Mouse (Mus musculus) hindbrain, embryonic 15.5 days (tissue): Measurements from ENCODE around the gene Parvg. TPM values are rescaled to one million over a fixed set of nuclear protein-coding genes. Genes with fewer than 3 reads are reported as not detected.

Experiments
- ATAC-seq: fragments of 200-750 bp; cut with Nextera tagmentation; 2 replicates; pipeline ENCODE4 v1.8.0; 2017; ENCODE audit warnings: low read depth, moderate number of reproducible peaks, moderate TSS enrichment; ENCODE audit not compliant: low FRiP score
- H3K27ac ChIP-seq: fragments of 300-500 bp; sonication (generic); replicated peaks from 2 replicates; pipeline ENCODE4 v1.5.1; 2015; ENCODE audit warnings: mild to moderate bottlenecking, inconsistent platforms
- H3K27me3 ChIP-seq: fragments of 300-500 bp; sonication (generic); 2 replicates; pipeline ENCODE4 v1.6.1; 2015; ENCODE audit warnings: control low read depth, inconsistent platforms
- H3K36me3 ChIP-seq: fragments of 300-500 bp; sonication (generic); 2 replicates; pipeline ENCODE4 v1.6.1; 2015; ENCODE audit warnings: control low read depth, inconsistent platforms
- H3K4me1 ChIP-seq: fragments of 300-500 bp; sonication (generic); replicated peaks from 2 replicates; pipeline ENCODE4 v1.6.1; 2015; ENCODE audit warnings: control low read depth, inconsistent platforms
- H3K4me2 ChIP-seq: fragments of 300-500 bp; sonication (generic); 2 replicates; pipeline ENCODE4 v1.6.1; 2015; ENCODE audit warnings: moderate library complexity, mild to moderate bottlenecking, inconsistent platforms
- H3K4me3 ChIP-seq: fragments of 300-500 bp; sonication (generic); 2 replicates; pipeline ENCODE4 v1.5.1; 2015; ENCODE audit warnings: mild to moderate bottlenecking, inconsistent platforms
- H3K9ac ChIP-seq: fragments of 300-500 bp; sonication (generic); 2 replicates; pipeline ENCODE4 v1.6.1; 2015; ENCODE audit warnings: inconsistent platforms
- H3K9me3 ChIP-seq: fragments of 300-500 bp; sonication (generic); 2 replicates; pipeline ENCODE4 v1.6.1; 2016; ENCODE audit warnings: control low read depth, inconsistent platforms
- WGBS: fragments of 180-500 bp; shearing (Covaris S2); methylation state at CpG from one replicate; pipeline ENCODE4 v1.1.7; 2015; 5-methylcytosine and 5-hydroxymethylcytosine counted together
- polyA plus RNA-seq: library from polyadenylated mRNA; unstranded; fragments of >200 nt; fragmentation: Nextera tagmentation; extraction: Ambion mirVana; gene quantifications from 2 replicates; pipeline ENCODE4 v1.2.1, GENCODE M21; 2015

Gene Parvg
- polyA plus RNA-seq, 1 experiment from 2014 or later: 1.8 TPM

DNA sequence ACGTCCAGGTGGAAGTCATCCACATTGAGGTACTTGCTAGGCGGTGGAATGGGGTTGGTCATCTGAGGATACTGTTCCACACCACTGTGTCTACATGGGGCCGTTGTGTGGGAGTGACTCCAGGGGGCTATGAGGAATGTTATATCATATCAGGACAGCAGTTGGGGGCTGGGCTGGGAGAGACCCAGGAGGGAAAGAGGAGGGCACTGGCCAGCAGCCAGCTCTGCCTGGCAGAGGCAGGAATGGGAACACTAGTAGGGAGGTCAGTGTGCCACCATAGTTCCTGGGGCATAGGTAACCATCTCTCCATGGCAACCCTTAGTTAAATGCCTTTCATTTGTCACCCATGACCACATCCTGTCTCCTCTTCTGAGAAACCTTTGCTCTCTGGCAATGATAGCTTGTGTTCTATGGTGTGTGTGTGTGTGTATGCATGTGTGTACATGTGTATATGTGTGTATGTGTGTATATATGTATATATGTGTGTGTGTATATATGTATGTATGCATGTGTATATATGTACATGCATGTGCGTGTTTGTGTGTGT is 7.3 kb downstream of the Parvg start:
- H3K27me3 ChIP-seq: no peaks in the 10 kb centered on the region
- 86% methylated on average over 4 of the region's 4 CpGs for WGBS
- no peaks in the 10 kb centered on the region for H3K9me3 ChIP-seq
- no peaks in the 10 kb centered on the region for H3K4me1 ChIP-seq
- no peak overlapping the region for H3K4me3 ChIP-seq
- no peak for ATAC-seq
- H3K9ac ChIP-seq: no peak overlapping the region
- H3K36me3 ChIP-seq: no peaks in the 10 kb centered on the region
- H3K4me2 ChIP-seq: no peak overlapping the region
- H3K27ac ChIP-seq: no peak overlapping the region

DNA sequence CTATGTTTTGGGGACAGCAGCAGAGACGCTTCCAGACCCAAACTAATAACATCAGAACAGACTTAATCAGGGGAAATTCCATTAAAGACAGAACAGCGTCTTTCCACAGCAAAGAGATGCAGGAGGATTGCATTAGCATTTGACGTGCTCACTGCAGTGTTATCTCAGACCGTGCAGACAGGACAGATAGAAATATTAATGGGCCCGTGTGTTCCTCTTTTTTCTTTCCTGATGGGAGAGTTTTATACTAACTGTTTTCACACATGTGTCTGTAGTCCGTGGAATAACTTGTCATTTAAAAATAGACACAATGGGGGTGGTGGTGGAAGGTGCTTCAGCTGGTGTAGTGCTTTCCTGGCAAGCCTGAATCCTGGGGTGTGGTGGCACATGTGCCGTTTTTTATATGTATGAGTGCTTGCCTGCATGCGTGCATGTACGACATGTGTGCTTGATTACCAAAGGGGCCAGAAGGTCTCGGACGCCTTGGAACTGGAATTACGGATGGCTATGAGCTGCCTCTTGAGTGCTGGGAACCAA is 12.5 kb downstream of the Parvg start:
- Histone ChIP-seq H3K9me3 (no peaks in the 10 kb centered on the region), H3K27ac (no peak overlapping the region), H3K27me3 (no peaks in the 10 kb centered on the region), H3K36me3 (no peaks in the 10 kb centered on the region), H3K9ac (no peak overlapping the region), H3K4me1 (peaks cover 4% of the 10 kb centered on the region; the same call in 1 of the 2 replicates), H3K4me2 (no peak overlapping the region), H3K4me3 (no peak overlapping the region)
- WGBS: 62% methylated on average over 12 of the region's 12 CpGs
- no peak for ATAC-seq

DNA sequence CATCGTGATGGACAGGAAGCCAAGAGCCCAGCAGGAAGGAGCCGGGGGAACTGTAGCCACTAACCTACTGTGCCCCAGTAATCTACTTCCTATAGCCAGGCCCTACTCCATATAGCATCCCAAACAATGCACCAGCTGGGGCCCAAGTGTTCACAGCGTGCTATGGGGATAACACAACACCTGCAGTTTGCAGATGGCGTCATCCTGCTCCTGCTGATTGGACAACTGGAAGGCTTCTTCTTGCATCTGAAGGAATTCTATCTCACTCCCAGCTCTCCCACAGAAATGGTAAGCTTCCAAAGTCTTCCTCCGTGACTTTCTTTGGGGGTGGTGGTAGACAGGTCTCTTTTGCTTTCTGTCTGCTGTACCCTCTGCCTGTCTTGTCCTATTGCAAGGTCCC is 13.8 kb downstream of the Parvg start:
- H3K27ac ChIP-seq: no peak overlapping the region
- no peak overlapping the region for H3K4me2 ChIP-seq
- no peaks in the 10 kb centered on the region for H3K27me3 ChIP-seq
- peaks cover 4% of the 10 kb centered on the region; the same call in 1 of the 2 replicates for H3K4me1 ChIP-seq
- H3K9me3 ChIP-seq: no peaks in the 10 kb centered on the region
- no peak overlapping the region for H3K9ac ChIP-seq
- no peak for ATAC-seq
- H3K36me3 ChIP-seq: no peaks in the 10 kb centered on the region
- 62% methylated on average over 5 of the region's 5 CpGs for WGBS
- H3K4me3 ChIP-seq: no peak overlapping the region

DNA sequence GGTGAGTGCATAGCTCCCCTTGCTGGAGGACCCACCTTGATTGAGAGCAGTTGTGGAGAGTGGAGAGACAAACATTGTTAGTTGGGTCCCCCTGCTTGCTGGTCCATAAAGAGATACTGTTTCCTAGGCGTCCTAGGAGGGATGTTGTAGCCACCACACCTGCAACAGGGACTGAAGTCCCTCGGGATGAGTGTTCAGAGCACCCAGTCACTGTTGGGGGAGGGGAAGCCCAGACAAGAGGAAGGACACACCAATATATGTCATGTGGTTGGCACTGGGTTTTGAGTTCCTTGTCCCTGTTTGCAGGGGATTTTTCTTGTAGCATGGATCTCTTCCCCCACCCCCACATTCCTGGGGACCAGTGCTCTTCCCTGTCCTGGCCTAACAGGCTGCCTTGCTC is 17.1 kb downstream of the Parvg start:
- 56% methylated on average over 2 of the region's 2 CpGs for WGBS
- Histone ChIP-seq H3K36me3 (no peaks in the 10 kb centered on the region), H3K4me2 (no peak overlapping the region), H3K4me3 (no peak overlapping the region), H3K9ac (no peak overlapping the region), H3K4me1 (peaks cover 10% of the 10 kb centered on the region), H3K27me3 (no peaks in the 10 kb centered on the region), H3K9me3 (no peaks in the 10 kb centered on the region), H3K27ac (no peak overlapping the region)
- no peak for ATAC-seq

DNA sequence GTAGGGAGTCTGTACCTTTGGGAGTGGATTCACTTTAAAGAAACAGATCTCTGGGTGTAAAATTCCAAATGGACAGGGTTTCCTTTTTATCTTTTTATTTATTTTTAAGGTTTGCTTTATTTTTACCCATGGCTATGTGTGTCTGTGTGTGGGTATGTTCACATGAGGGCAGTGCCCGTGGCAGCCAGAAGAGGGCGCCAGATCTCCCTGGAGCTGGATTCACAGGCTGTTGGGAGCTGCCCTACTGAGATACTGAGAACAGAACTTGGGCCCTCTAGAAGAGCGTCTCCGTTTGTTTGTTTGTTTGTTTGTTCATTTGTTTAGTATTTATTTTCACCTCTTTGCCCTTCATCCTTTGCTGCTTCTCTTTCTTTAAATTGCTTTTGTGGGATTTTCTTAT is 24.9 kb downstream of the Parvg start:
- Histone ChIP-seq H3K27ac (no peak overlapping the region), H3K27me3 (no peaks in the 10 kb centered on the region), H3K4me3 (no peak overlapping the region), H3K36me3 (no peaks in the 10 kb centered on the region), H3K4me1 (peaks cover 26% of the 10 kb centered on the region), H3K9me3 (no peaks in the 10 kb centered on the region; the same call in 1 of the 2 replicates), H3K4me2 (no peak overlapping the region), H3K9ac (no peak overlapping the region)
- 92% methylated on average over 4 of the region's 4 CpGs for WGBS
- ATAC-seq: no peak

DNA sequence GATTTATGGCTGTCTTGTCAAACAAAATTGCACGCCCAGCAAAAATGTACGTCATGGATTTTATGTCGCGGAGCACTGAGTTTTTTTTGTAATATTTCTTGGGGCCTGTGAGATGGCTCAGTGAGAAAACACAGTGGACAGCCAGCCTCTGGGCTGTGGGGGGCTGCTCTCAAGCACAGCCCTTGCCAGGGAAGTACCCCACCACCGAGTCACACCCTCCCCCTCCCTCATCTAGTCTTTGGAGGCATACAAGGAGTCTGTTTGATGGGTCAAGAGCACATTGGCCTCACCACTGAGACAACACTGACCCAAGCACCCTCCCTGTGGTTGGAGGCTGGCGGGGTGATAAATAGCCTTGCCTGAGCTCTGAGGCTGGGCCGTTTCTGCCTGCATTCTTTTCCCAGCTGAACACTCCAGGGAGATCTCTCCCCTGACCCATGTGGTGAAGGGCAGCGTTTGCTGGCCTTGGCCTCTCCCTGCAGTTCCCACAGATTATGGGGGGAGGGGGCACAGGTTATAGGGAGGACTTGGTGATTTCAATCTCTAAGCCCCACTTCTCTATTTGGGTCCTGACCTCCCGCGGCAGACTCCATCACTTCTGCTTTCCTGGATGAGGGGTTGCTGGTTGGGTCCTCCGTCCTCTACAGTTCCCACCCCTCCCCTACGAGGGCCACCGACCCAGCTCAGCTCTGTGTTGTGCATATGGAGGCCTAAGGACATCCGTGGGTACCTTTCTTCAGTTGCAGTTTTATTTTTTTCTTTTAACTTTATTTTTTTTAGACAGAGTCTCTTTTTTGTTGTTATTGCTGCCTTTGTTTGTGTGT is 26.3 kb downstream of the Parvg start:
- peaks cover 22% of the 10 kb centered on the region for H3K4me1 ChIP-seq
- no peak overlapping the region for H3K4me3 ChIP-seq
- no peaks in the 10 kb centered on the region for H3K36me3 ChIP-seq
- no peaks in the 10 kb centered on the region for H3K27me3 ChIP-seq
- H3K9ac ChIP-seq: no peak overlapping the region
- WGBS: 35% methylated on average over 14 of the region's 14 CpGs
- ATAC-seq: peak; percentile 39
- H3K4me2 ChIP-seq: no peak overlapping the region
- no peaks in the 10 kb centered on the region; the same call in 1 of the 2 replicates for H3K9me3 ChIP-seq
- no peak overlapping the region for H3K27ac ChIP-seq

DNA sequence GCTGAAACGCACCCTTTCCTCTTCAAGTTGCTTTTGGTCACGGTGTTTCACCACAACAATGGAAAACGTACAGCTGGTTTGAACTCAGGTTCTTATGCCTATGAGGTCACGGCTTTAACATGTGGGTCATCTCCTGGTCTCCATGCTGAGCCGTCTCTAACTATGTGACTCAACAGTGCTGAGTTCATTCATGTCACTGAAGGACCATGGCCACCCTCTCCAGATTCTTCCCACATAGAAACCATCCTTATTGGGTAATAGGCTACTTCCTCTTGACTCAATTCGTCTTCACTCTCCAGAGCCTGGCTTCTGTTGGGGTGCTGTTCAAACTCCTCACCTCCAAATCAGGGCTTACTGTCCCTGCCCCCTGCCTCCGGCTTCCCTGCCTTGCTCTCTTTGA is 27.5 kb downstream of the Parvg start:
- Histone ChIP-seq H3K27ac (no peak overlapping the region), H3K36me3 (no peaks in the 10 kb centered on the region), H3K4me2 (no peak overlapping the region), H3K9me3 (no peaks in the 10 kb centered on the region; the same call in 1 of the 2 replicates), H3K27me3 (no peaks in the 10 kb centered on the region), H3K4me1 (peaks cover 19% of the 10 kb centered on the region), H3K9ac (no peak overlapping the region), H3K4me3 (no peak overlapping the region)
- no peak for ATAC-seq
- WGBS: 78% methylated on average over 7 of the region's 7 CpGs

DNA sequence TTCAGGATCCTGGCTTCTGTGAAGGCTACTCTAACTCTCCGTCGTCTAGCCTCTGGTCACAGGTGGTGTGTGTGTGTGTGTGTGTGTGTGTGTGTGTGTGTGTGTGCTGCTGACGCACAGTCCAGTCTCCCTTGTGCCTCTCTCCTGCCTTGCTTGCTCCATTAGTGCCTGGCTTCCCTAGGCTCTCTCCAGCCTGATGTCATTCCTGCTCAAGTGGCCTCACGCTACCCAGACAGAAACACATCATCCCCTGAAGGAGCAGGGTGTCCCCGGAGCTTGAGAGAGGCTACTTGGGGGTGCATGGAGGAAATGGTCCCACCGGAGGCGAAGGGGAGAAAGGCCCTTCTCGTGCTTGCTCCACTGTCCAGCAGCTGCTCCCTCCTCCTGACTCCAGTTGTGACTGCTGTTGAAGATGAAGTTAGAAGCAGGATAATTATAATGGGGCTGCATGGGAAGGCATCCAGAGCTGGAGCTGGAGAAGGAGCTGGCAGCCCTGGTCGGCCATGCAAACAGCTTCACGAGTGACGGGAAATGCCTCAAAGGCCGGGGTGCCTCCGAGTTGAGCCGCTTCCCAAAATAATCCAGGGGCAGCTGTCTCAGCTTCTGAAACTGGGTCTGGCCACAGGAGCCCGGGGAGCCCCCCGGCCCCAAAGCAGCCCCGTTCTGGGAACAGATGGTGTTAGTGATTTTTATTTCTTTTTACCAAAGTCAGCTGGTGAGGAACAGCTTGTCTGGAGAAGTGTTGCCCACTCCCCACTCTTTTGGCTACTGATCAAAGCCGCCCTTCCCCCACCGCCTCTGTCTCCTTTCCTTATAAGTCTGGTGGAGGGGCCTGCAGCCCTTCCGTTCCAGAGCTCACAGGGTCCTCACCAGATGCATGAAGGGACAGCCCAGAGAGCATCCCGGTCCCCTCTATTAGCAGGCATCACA is 28.4 kb downstream of the Parvg start:
- H3K27me3 ChIP-seq: no peaks in the 10 kb centered on the region
- 63% methylated on average over 21 of the region's 21 CpGs for WGBS
- ATAC-seq: peak; percentile 35; the same call in 1 of the 2 replicates
- H3K4me2 ChIP-seq: no peak overlapping the region
- H3K9ac ChIP-seq: no peak overlapping the region
- H3K36me3 ChIP-seq: no peaks in the 10 kb centered on the region
- peaks cover 19% of the 10 kb centered on the region for H3K4me1 ChIP-seq
- H3K4me3 ChIP-seq: no peak overlapping the region
- H3K27ac ChIP-seq: peak overlapping the region; percentile 22; the same call in 1 of the 2 replicates
- H3K9me3 ChIP-seq: no peaks in the 10 kb centered on the region; the same call in 1 of the 2 replicates

DNA sequence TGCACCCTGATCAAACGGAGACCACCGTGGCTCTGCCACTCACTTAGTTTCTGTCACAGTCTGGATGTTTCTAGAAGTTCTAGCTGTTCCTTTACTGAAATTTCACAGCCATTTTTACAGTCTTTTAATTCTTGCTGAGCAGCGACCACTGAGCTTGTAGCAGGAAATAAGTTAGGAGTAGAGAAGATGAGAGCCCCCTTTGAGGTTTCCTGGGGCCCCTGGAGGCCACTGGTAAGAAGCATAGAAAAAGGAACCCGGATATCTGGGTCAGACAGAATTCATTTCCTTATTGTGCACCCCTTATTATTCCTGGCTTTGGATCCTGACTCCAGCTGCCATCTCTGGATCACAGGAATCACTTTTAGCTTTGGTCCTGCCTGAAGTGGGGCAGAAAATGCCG is 31.3 kb downstream of the Parvg start:
- 87% methylated on average over 5 of the region's 5 CpGs for WGBS
- H3K9ac ChIP-seq: no peak overlapping the region
- no peaks in the 10 kb centered on the region for H3K27me3 ChIP-seq
- no peaks in the 10 kb centered on the region for H3K36me3 ChIP-seq
- no peak for ATAC-seq
- peaks cover 21% of the 10 kb centered on the region for H3K4me1 ChIP-seq
- H3K9me3 ChIP-seq: no peaks in the 10 kb centered on the region; the same call in 1 of the 2 replicates
- H3K27ac ChIP-seq: no peak overlapping the region
- H3K4me3 ChIP-seq: no peak overlapping the region
- H3K4me2 ChIP-seq: no peak overlapping the region

DNA sequence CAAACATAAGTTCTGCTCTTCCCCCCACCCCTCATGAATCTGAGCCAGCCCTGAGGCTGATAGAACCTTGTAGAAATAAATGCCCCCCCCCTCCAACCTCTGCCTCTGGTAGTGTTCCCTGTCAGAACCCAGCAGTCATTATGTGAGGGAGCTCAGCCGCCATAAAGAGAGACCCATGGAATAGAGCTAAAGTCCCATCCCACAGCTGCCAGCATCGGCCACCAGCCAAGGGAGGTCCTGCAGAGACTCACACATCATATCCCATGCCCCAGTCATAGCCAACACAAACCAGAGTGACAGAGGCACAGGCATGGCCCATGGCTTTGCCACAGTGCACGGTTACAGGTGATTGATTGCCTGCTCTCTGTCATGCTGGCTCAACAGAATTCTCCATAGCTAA is 40.9 kb downstream of the Parvg start:
- Histone ChIP-seq H3K4me2 (no peak overlapping the region), H3K27ac (no peak overlapping the region), H3K4me1 (peaks cover 20% of the 10 kb centered on the region), H3K9me3 (no peaks in the 10 kb centered on the region), H3K9ac (no peak overlapping the region), H3K4me3 (no peak overlapping the region), H3K36me3 (no peaks in the 10 kb centered on the region), H3K27me3 (no peaks in the 10 kb centered on the region)
- 78% methylated on average over 3 of the region's 3 CpGs for WGBS
- no peak for ATAC-seq

DNA sequence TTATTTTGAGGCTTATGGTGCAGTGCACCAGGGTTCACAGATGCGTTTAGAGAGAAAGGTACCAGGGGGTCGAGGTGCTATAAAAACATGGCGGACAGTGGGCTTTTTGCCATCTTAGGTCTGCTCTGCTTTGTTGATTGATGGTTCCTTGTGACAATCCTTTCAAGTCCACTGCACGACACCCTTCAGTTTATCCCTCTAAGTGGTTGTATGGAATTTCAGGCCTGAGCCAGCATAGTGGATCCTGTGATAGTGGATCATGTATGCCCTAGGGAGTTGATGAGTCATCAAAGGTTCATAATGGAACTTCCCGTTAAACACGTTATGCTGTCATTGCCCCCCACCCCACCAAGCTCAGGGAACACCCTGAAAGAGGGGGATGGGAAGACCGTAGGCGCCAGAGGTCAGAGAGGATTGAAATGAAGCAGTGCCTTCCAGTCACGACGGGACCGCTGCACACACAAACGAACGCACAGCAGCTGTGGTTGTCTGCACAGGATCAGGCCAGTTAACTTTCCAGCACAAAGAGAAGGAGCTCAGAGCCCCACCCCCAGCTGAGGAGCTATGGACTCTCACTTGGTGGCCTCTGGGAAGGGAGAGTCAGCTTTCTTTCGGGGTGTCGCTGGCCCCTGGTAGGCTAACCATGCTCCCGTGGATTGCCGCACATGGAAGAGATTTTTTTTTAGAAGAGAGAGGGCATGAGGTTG is 42.0 kb downstream of the Parvg start:
- Histone ChIP-seq H3K4me1 (peaks cover 10% of the 10 kb centered on the region), H3K9ac (no peak overlapping the region), H3K4me3 (no peak overlapping the region), H3K4me2 (no peak overlapping the region), H3K9me3 (no peaks in the 10 kb centered on the region), H3K27ac (no peak overlapping the region), H3K36me3 (no peaks in the 10 kb centered on the region), H3K27me3 (no peaks in the 10 kb centered on the region)
- ATAC-seq: no peak
- 60% methylated on average over 17 of the region's 17 CpGs for WGBS
